Mouse (Mus musculus) E14TG2a.4 (cell line): Measurements from ENCODE around the gene Egln3.

Experiments used
- CTCF ChIP-seq: conservative IDR thresholded peaks from 2 replicates; pipeline ENCODE4 v1.5.1; 2014; ENCODE audit warnings: low read length
- NANOG ChIP-seq: IDR thresholded peaks from 2 replicates; pipeline ENCODE4 v1.6.1; 2014; ENCODE audit warnings: borderline replicate concordance, low read length, mixed read lengths

- TF ChIP-seq CTCF (no peak), NANOG (no peak)
Observed at GRCm38 (mm10) chr12:54208433-54209181, 4.9 kb upstream of the Egln3 start.
